Mouse (Mus musculus): ENCODE data around the gene Mzt1. TPM values are rescaled to one million over a fixed set of nuclear protein-coding genes. Genes with fewer than 3 reads are reported as not detected.

The Mzt1 gene
- 98.0 and 109 TPM in 2 replicates for polyA plus RNA-seq (2011; ENCODE audit: insufficient read depth, insufficient read length, low read depth, missing spikeins)

- H3K4me1 ChIP-seq (ENCODE audit: control insufficient read depth, insufficient read depth, low read length), result no peaks in the 10 kb centered on the region
- H3K9ac ChIP-seq (ENCODE audit: low read depth, poor library complexity, severe bottlenecking), result peak within 1 kb of the TSS; percentile 95
- H3K4me3 ChIP-seq (ENCODE audit: low read depth, low read length), result peak within 1 kb of the TSS; percentile 92
- no peaks in the 10 kb centered on the region for H3K27me3 ChIP-seq (ENCODE audit: control insufficient read depth, insufficient read depth, low read length, poor library complexity, severe bottlenecking)
- H3K27ac ChIP-seq (ENCODE audit: insufficient read depth, low read length), result peak within 1 kb of the TSS; percentile 52; the same call in 1 of the 2 replicates
- TF ChIP-seq EP300 (IDR thresholded peaks at IDR 0.05; ENCODE audit: insufficient read depth, low read depth, low read length) (no peak), CTCF (IDR thresholded peaks at IDR 0.05; ENCODE audit: low read depth, low read length) (no peak), POLR2A (IDR thresholded peaks at IDR 0.05; ENCODE audit: insufficient read depth, low read length) (peak; percentile 72)
- no peaks in the 10 kb centered on the region for H3K9me3 ChIP-seq (replicated peaks; ENCODE audit: control insufficient read depth, insufficient read depth, low read length, poor library complexity, severe bottlenecking)
- H3K36me3 ChIP-seq (ENCODE audit: control insufficient read depth, insufficient read depth, low read length, poor library complexity, severe bottlenecking), result peaks cover 11% of the 10 kb centered on the region; the same call in 1 of the 2 replicates
These were observed at the start of gene Mzt1, which contains the start of gene Bora for GRCm38 (mm10) chr14:99046031-99046781. Mzt1 (minus strand) TSS chr14:99046134. Bora (plus strand) TSS chr14:99046222.

GRCm38 (mm10) chr14:99088947-99089346 lies 43.0 kb upstream of the Mzt1 start:
- Histone ChIP-seq H3K4me1 (ENCODE audit: control insufficient read depth, insufficient read depth, low read length) (no peaks in the 10 kb centered on the region), H3K27me3 (ENCODE audit: control insufficient read depth, insufficient read depth, low read length, poor library complexity, severe bottlenecking) (no peaks in the 10 kb centered on the region), H3K27ac (ENCODE audit: insufficient read depth, low read length) (no peak overlapping the region), H3K9ac (ENCODE audit: low read depth, poor library complexity, severe bottlenecking) (no peak overlapping the region), H3K4me3 (ENCODE audit: low read depth, low read length) (no peak overlapping the region), H3K9me3 (replicated peaks; ENCODE audit: control insufficient read depth, insufficient read depth, low read length, poor library complexity, severe bottlenecking) (no peaks in the 10 kb centered on the region), H3K36me3 (ENCODE audit: control insufficient read depth, insufficient read depth, low read length, poor library complexity, severe bottlenecking) (peaks cover 56% of the 10 kb centered on the region)
- TF ChIP-seq POLR2A (IDR thresholded peaks at IDR 0.05; ENCODE audit: insufficient read depth, low read length) (no peak), EP300 (IDR thresholded peaks at IDR 0.05; ENCODE audit: insufficient read depth, low read depth, low read length) (no peak), CTCF (IDR thresholded peaks at IDR 0.05; ENCODE audit: low read depth, low read length) (no peak)

- Histone ChIP-seq H3K27ac (ENCODE audit: insufficient read depth, low read length) (no peak overlapping the region), H3K9ac (ENCODE audit: low read depth, poor library complexity, severe bottlenecking) (no peak overlapping the region), H3K27me3 (ENCODE audit: control insufficient read depth, insufficient read depth, low read length, poor library complexity, severe bottlenecking) (no peaks in the 10 kb centered on the region), H3K4me3 (ENCODE audit: low read depth, low read length) (no peak overlapping the region), H3K36me3 (ENCODE audit: control insufficient read depth, insufficient read depth, low read length, poor library complexity, severe bottlenecking) (peaks cover 42% of the 10 kb centered on the region), H3K4me1 (ENCODE audit: control insufficient read depth, insufficient read depth, low read length) (no peaks in the 10 kb centered on the region), H3K9me3 (replicated peaks; ENCODE audit: control insufficient read depth, insufficient read depth, low read length, poor library complexity, severe bottlenecking) (no peaks in the 10 kb centered on the region)
- TF ChIP-seq POLR2A (IDR thresholded peaks at IDR 0.05; ENCODE audit: insufficient read depth, low read length) (no peak), CTCF (IDR thresholded peaks at IDR 0.05; ENCODE audit: low read depth, low read length) (no peak), EP300 (IDR thresholded peaks at IDR 0.05; ENCODE audit: insufficient read depth, low read depth, low read length) (no peak)
These were observed 25.2 kb upstream of the Mzt1 start for GRCm38 (mm10) chr14:99071146-99071545.

GRCm38 (mm10) chr14:99063091-99063490 lies 17.2 kb upstream of the Mzt1 start:
- Histone ChIP-seq H3K9ac (ENCODE audit: low read depth, poor library complexity, severe bottlenecking) (no peak overlapping the region), H3K4me3 (ENCODE audit: low read depth, low read length) (no peak overlapping the region), H3K9me3 (replicated peaks; ENCODE audit: control insufficient read depth, insufficient read depth, low read length, poor library complexity, severe bottlenecking) (no peaks in the 10 kb centered on the region), H3K27me3 (ENCODE audit: control insufficient read depth, insufficient read depth, low read length, poor library complexity, severe bottlenecking) (no peaks in the 10 kb centered on the region), H3K4me1 (ENCODE audit: control insufficient read depth, insufficient read depth, low read length) (peaks cover 3% of the 10 kb centered on the region), H3K36me3 (ENCODE audit: control insufficient read depth, insufficient read depth, low read length, poor library complexity, severe bottlenecking) (peaks cover 33% of the 10 kb centered on the region), H3K27ac (ENCODE audit: insufficient read depth, low read length) (no peak overlapping the region)
- TF ChIP-seq CTCF (IDR thresholded peaks at IDR 0.05; ENCODE audit: low read depth, low read length), result no peak
- no peak for TF ChIP-seq POLR2A (IDR thresholded peaks at IDR 0.05; ENCODE audit: insufficient read depth, low read length)
- TF ChIP-seq EP300 (IDR thresholded peaks at IDR 0.05; ENCODE audit: insufficient read depth, low read depth, low read length), result no peak

GRCm38 (mm10) chr14:99060616-99061015 lies 14.7 kb upstream of the Mzt1 start:
- Histone ChIP-seq H3K27ac (ENCODE audit: insufficient read depth, low read length) (no peak overlapping the region), H3K4me1 (ENCODE audit: control insufficient read depth, insufficient read depth, low read length) (peaks cover 3% of the 10 kb centered on the region), H3K9ac (ENCODE audit: low read depth, poor library complexity, severe bottlenecking) (no peak overlapping the region), H3K4me3 (ENCODE audit: low read depth, low read length) (no peak overlapping the region), H3K36me3 (ENCODE audit: control insufficient read depth, insufficient read depth, low read length, poor library complexity, severe bottlenecking) (peaks cover 30% of the 10 kb centered on the region), H3K27me3 (ENCODE audit: control insufficient read depth, insufficient read depth, low read length, poor library complexity, severe bottlenecking) (no peaks in the 10 kb centered on the region), H3K9me3 (replicated peaks; ENCODE audit: control insufficient read depth, insufficient read depth, low read length, poor library complexity, severe bottlenecking) (no peaks in the 10 kb centered on the region)
- no peak for TF ChIP-seq CTCF (IDR thresholded peaks at IDR 0.05; ENCODE audit: low read depth, low read length)
- no peak for TF ChIP-seq EP300 (IDR thresholded peaks at IDR 0.05; ENCODE audit: insufficient read depth, low read depth, low read length)
- no peak for TF ChIP-seq POLR2A (IDR thresholded peaks at IDR 0.05; ENCODE audit: insufficient read depth, low read length)

GRCm38 (mm10) chr14:99058959-99059586 lies 13.1 kb upstream of the Mzt1 start:
- H3K27me3 ChIP-seq (ENCODE audit: control insufficient read depth, insufficient read depth, low read length, poor library complexity, severe bottlenecking), result no peaks in the 10 kb centered on the region
- H3K27ac ChIP-seq (ENCODE audit: insufficient read depth, low read length), result no peak overlapping the region
- no peak overlapping the region for H3K9ac ChIP-seq (ENCODE audit: low read depth, poor library complexity, severe bottlenecking)
- H3K4me3 ChIP-seq (ENCODE audit: low read depth, low read length), result no peak overlapping the region
- H3K36me3 ChIP-seq (ENCODE audit: control insufficient read depth, insufficient read depth, low read length, poor library complexity, severe bottlenecking), result peaks cover 30% of the 10 kb centered on the region
- TF ChIP-seq POLR2A (IDR thresholded peaks at IDR 0.05; ENCODE audit: insufficient read depth, low read length), result no peak
- no peak for TF ChIP-seq EP300 (IDR thresholded peaks at IDR 0.05; ENCODE audit: insufficient read depth, low read depth, low read length)
- TF ChIP-seq CTCF (IDR thresholded peaks at IDR 0.05; ENCODE audit: low read depth, low read length), result no peak
- peaks cover 3% of the 10 kb centered on the region for H3K4me1 ChIP-seq (ENCODE audit: control insufficient read depth, insufficient read depth, low read length)
- H3K9me3 ChIP-seq (replicated peaks; ENCODE audit: control insufficient read depth, insufficient read depth, low read length, poor library complexity, severe bottlenecking), result no peaks in the 10 kb centered on the region
